Mouse (Mus musculus): ENCODE data around the gene Mesp2. TPM values are rescaled to one million over a fixed set of nuclear protein-coding genes. Genes with fewer than 3 reads are reported as not detected.
"Not testable (repeated sequence)": the region's sequence is repeated elsewhere in the genome, so short reads cannot be mapped to it uniquely, and the experiment has no call there.

Mesp2 gene
- polyA plus RNA-seq, 1 experiment from 2014 or later, result 0.82 TPM

GRCm38 (mm10) chr7:79789812-79790211 is 20.7 kb upstream of the Mesp2 start:
- not testable (repeated sequence) for ATAC-seq (replicated peaks; ENCODE audit: low FRiP score); H3K9ac ChIP-seq; H3K36me3 ChIP-seq; H3K27ac ChIP-seq; H3K4me3 ChIP-seq (replicated peaks); H3K9me3 ChIP-seq (replicated peaks); H3K4me2 ChIP-seq
- 33% methylated on average over 2 of the region's 2 CpGs for WGBS
- Histone ChIP-seq H3K4me1 (peaks cover 21% of the 10 kb centered on the region), H3K27me3 (peaks cover 69% of the 10 kb centered on the region)

DNA sequence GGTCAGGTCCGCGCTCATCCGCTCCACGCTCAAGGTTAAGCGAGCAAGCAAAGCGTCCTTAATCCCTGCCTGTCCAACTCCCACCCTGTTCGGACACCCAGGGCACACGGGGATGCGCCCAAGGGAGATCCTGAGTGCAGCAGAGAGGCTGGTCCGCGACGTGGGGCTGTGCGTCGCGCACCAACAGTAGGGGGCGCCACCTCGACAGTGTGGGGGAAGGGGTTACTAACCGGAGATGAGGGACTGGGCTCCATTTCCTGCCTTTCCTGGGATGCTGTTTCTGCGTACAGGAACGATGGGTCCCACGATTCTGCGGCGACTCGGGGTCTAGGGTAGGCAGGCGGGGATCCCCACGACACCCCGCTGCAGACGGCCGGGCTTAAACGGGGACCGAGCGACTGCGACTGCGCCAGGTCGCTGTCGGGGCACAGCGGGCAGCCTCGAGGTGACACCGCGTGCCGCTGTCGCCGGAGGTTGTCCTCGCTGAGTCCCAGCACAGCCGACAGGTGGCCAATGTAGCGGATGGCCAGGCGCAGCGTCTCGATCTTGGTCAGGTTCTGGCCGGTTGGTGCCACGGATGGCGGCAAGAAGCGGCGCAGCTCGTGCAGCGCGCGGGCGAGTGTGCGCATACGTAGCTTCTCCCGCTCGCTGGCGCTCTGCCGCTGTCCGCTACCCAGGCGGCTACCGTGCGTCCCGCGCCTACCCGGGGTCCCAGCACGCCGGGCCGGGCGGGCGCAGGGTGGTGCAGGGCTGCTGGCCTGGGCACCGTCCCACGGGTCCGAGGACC is 17.7 kb upstream of the Mesp2 start:
- Histone ChIP-seq H3K9ac (peak overlapping the region; percentile 30; the same call in 1 of the 2 replicates), H3K9me3 (replicated peaks) (no peaks in the 10 kb centered on the region)

GRCm38 (mm10) chr7:79793688-79794087 is 16.8 kb upstream of the Mesp2 start, which contains the start of gene Mesp1:
Mesp1 (minus strand) TSS chr7:79793788.
- WGBS, result 78% methylated on average over 6 of the region's 6 CpGs
- peak within 1 kb of the TSS; percentile 30; the same call in 1 of the 2 replicates for H3K9ac ChIP-seq
- H3K4me2 ChIP-seq, result peak within 1 kb of the TSS; percentile 92
- H3K4me1 ChIP-seq, result peaks cover 23% of the 10 kb centered on the region
- peak within 1 kb of the TSS; percentile 48 for H3K4me3 ChIP-seq (replicated peaks)
- no peak within 1 kb of the TSS for H3K27ac ChIP-seq
- H3K9me3 ChIP-seq (replicated peaks), result no peaks in the 10 kb centered on the region
- H3K27me3 ChIP-seq, result peaks cover 67% of the 10 kb centered on the region
- H3K36me3 ChIP-seq, result no peaks in the 10 kb centered on the region
- ATAC-seq (replicated peaks; ENCODE audit: low FRiP score), result no peak

More for the DNA sequence above, 17.7 kb upstream of the Mesp2 start:
- H3K27me3 ChIP-seq, result peaks cover 69% of the 10 kb centered on the region
- H3K27ac ChIP-seq, result no peak overlapping the region
- H3K4me1 ChIP-seq, result peaks cover 21% of the 10 kb centered on the region
- no peaks in the 10 kb centered on the region for H3K36me3 ChIP-seq
- ATAC-seq (replicated peaks; ENCODE audit: low FRiP score), result peak; percentile 38; the same call in 1 of the 2 replicates
- H3K4me2 ChIP-seq, result peak overlapping the region; percentile 92
- H3K4me3 ChIP-seq (replicated peaks), result peak overlapping the region; percentile 48
- WGBS, result under 1% methylated on average over 76 of the region's 80 CpGs

GRCm38 (mm10) chr7:79798606-79799005 is 11.9 kb upstream of the Mesp2 start:
- no peaks in the 10 kb centered on the region for H3K9me3 ChIP-seq (replicated peaks)
- no peak overlapping the region for H3K4me2 ChIP-seq
- peaks cover 24% of the 10 kb centered on the region for H3K27me3 ChIP-seq
- H3K36me3 ChIP-seq, result no peaks in the 10 kb centered on the region
- H3K27ac ChIP-seq, result no peak overlapping the region
- no peak for ATAC-seq (replicated peaks; ENCODE audit: low FRiP score)
- H3K4me1 ChIP-seq, result peaks cover 5% of the 10 kb centered on the region; the same call in 1 of the 2 replicates
- no peak overlapping the region for H3K4me3 ChIP-seq (replicated peaks)
- 35% methylated on average over 5 of the region's 5 CpGs for WGBS
- no peak overlapping the region for H3K9ac ChIP-seq

DNA sequence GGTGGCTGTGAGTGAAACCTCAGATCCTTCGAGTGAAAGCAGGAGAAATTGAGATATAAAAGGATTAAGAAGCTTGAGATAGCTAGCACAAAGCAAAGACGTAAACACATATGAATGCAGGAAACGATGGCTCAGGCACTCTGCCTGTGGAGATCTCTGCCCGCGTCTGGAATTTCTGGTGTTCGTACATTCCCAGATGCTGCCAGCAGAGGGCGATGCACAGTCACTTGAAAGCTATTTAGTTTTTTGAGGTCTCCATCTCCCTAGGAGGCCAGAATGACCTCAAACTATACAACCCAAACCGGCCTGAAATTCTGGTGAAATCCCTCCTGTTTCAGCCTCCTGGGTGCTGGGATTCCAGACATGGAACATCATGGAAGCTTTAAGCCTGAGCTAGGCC is 11.5 kb upstream of the Mesp2 start:
- no peak for ATAC-seq (replicated peaks; ENCODE audit: low FRiP score)

GRCm38 (mm10) chr7:79799506-79799905 is 11.0 kb upstream of the Mesp2 start:
- WGBS, result 80% methylated on average over 6 of the region's 6 CpGs

More for the DNA sequence above, 11.5 kb upstream of the Mesp2 start:
- H3K36me3 ChIP-seq, result no peaks in the 10 kb centered on the region
- H3K4me2 ChIP-seq, result no peak overlapping the region
- 2% methylated on average over 8 of the region's 8 CpGs for WGBS
- no peak overlapping the region for H3K4me3 ChIP-seq (replicated peaks)
- H3K27me3 ChIP-seq, result peaks cover 20% of the 10 kb centered on the region
- H3K4me1 ChIP-seq, result peaks cover 5% of the 10 kb centered on the region; the same call in 1 of the 2 replicates
- H3K27ac ChIP-seq, result no peak overlapping the region
- no peak overlapping the region for H3K9ac ChIP-seq
- no peaks in the 10 kb centered on the region for H3K9me3 ChIP-seq (replicated peaks)

DNA sequence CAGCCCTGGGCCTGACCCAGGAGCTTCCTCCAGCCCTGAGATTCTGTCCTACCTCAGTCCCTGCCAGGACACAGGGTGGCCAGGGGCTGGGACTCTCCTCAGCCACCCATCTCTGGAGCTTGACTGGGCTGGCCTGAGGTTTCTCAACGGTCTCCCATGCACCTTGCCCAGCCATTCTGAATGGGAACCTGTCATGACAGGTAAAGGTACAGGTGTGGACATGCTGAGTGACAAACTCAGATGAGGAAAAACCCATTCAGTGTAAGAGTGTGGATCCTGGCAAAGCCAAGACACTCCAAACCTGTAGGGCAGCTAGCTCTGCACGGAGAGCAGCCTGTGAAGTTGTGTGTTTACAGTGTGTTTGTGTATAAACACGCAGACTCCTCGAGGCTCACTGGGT is 10.2 kb upstream of the Mesp2 start:
- Histone ChIP-seq H3K4me3 (replicated peaks) (no peak overlapping the region), H3K27ac (no peak overlapping the region), H3K4me2 (no peak overlapping the region), H3K9me3 (replicated peaks) (no peaks in the 10 kb centered on the region), H3K27me3 (0 out of 2 replicates have a peak, but pooled peaks cover 8% of the 10 kb centered on the region), H3K4me1 (peaks cover 5% of the 10 kb centered on the region; the same call in 1 of the 2 replicates), H3K36me3 (no peaks in the 10 kb centered on the region), H3K9ac (no peak overlapping the region)
- WGBS, result 84% methylated on average over 4 of the region's 4 CpGs
- ATAC-seq (replicated peaks; ENCODE audit: low FRiP score), result no peak

More at GRCm38 (mm10) chr7:79799506-79799905, 11.0 kb upstream of the Mesp2 start:
- ATAC-seq (replicated peaks; ENCODE audit: low FRiP score), result no peak
- H3K36me3 ChIP-seq, result no peaks in the 10 kb centered on the region
- H3K27me3 ChIP-seq, result peaks cover 15% of the 10 kb centered on the region
- H3K9me3 ChIP-seq (replicated peaks), result no peaks in the 10 kb centered on the region
- no peak overlapping the region for H3K4me3 ChIP-seq (replicated peaks)
- no peak overlapping the region for H3K27ac ChIP-seq
- H3K9ac ChIP-seq, result no peak overlapping the region
- peaks cover 5% of the 10 kb centered on the region; the same call in 1 of the 2 replicates for H3K4me1 ChIP-seq
- no peak overlapping the region for H3K4me2 ChIP-seq

DNA sequence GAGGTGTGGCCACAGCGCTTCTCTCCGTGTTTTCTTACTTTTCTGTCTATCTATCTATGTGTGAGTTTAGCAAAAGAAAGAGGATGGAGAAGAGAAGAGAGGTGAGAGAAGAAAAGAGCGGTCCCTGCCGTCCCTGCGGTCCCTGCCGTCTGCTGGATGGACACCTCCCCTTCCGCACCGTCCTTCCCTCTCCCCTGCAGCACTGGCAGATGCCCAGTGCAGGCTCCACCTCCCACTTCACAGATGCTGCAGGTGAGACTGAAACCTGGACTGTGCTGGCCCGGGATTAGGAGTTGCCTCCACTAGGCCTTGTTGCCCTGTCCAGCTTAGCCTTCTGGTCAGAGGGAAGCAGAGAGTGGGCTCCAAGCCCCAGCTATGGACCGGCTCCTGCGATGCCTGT is 9.1 kb upstream of the Mesp2 start:
- no peak overlapping the region for H3K4me3 ChIP-seq (replicated peaks)
- no peak for ATAC-seq (replicated peaks; ENCODE audit: low FRiP score)
- peaks cover 5% of the 10 kb centered on the region; the same call in 1 of the 2 replicates for H3K4me1 ChIP-seq
- no peak overlapping the region for H3K4me2 ChIP-seq
- no peaks in the 10 kb centered on the region for H3K9me3 ChIP-seq (replicated peaks)
- no peak overlapping the region for H3K27ac ChIP-seq
- no peaks in the 10 kb centered on the region for H3K36me3 ChIP-seq
- H3K27me3 ChIP-seq, result 0 out of 2 replicates have a peak, but pooled peaks cover 8% of the 10 kb centered on the region
- H3K9ac ChIP-seq, result no peak overlapping the region
- WGBS, result 73% methylated on average over 11 of the region's 11 CpGs

DNA sequence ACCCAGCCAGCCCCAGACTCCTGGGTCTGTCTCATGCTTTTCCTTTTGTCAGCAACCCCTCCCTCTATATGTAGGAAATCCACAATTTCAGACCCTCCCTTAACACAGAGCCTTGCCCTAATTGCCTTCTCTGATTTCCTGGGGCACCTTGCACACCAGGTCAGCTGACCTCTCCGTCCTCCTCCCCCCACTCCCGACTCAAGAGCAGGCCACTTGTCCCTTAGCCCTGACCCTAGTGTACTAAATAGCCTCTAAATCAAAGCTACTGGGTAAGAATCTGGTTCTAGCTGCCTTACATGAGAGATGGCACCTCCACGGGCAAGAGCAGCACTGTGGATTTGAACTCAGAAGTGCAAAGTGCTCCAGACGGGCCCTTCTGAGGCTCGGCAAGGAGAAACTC is 8.5 kb upstream of the Mesp2 start:
- 0 out of 2 replicates have a peak, but pooled peaks cover 8% of the 10 kb centered on the region for H3K27me3 ChIP-seq
- no peaks in the 10 kb centered on the region for H3K9me3 ChIP-seq (replicated peaks)
- H3K27ac ChIP-seq, result no peak overlapping the region
- no peak overlapping the region for H3K4me3 ChIP-seq (replicated peaks)
- 42% methylated on average over 5 of the region's 5 CpGs for WGBS
- H3K4me1 ChIP-seq, result peaks cover 5% of the 10 kb centered on the region; the same call in 1 of the 2 replicates
- no peaks in the 10 kb centered on the region for H3K36me3 ChIP-seq
- H3K9ac ChIP-seq, result no peak overlapping the region
- H3K4me2 ChIP-seq, result no peak overlapping the region
- ATAC-seq (replicated peaks; ENCODE audit: low FRiP score), result no peak

DNA sequence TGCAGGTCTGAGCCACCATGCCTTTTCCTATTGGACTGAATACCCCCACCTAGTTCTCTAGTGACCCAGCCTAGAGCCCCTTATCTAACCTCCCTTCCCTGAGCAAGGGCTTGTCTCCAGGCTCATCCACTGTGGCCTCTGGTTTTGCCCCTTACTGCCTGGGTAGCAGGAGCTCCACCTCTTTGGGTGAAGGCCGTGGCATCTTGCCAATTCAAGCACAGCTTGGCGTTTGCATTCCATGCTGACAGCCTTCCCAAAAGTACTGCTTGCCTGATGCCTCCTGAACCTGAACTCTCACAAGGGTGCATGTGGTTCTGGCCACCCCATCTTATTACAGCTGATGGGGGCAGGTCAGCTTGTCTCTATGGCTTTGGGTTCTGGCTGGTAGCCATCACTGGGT is 6.6 kb upstream of the Mesp2 start:
- Histone ChIP-seq H3K9ac (no peak overlapping the region), H3K27ac (no peak overlapping the region), H3K27me3 (no peaks in the 10 kb centered on the region), H3K4me3 (replicated peaks) (no peak overlapping the region), H3K4me2 (no peak overlapping the region), H3K9me3 (replicated peaks) (no peaks in the 10 kb centered on the region), H3K4me1 (peaks cover under 1% of the 10 kb centered on the region; the same call in 1 of the 2 replicates), H3K36me3 (no peaks in the 10 kb centered on the region)
- WGBS, result 45% methylated on average over 2 of the region's 2 CpGs
- ATAC-seq (replicated peaks; ENCODE audit: low FRiP score), result no peak

GRCm38 (mm10) chr7:79808561-79808960 is 2.0 kb upstream of the Mesp2 start:
- H3K4me1 ChIP-seq, result peaks cover 10% of the 10 kb centered on the region
- no peak overlapping the region for H3K4me2 ChIP-seq
- H3K36me3 ChIP-seq, result no peaks in the 10 kb centered on the region
- H3K9ac ChIP-seq, result no peak overlapping the region
- H3K4me3 ChIP-seq (replicated peaks), result no peak overlapping the region
- no peak for ATAC-seq (replicated peaks; ENCODE audit: low FRiP score)
- no peaks in the 10 kb centered on the region for H3K9me3 ChIP-seq (replicated peaks)
- 87% methylated on average over 7 of the region's 7 CpGs for WGBS
- H3K27ac ChIP-seq, result no peak overlapping the region
- H3K27me3 ChIP-seq, result peaks cover 34% of the 10 kb centered on the region

GRCm38 (mm10) chr7:79813409-79813808 is 2.9 kb downstream of the Mesp2 start:
- peaks cover 13% of the 10 kb centered on the region for H3K4me1 ChIP-seq
- H3K27ac ChIP-seq, result no peak overlapping the region
- no peak for ATAC-seq (replicated peaks; ENCODE audit: low FRiP score)
- H3K4me3 ChIP-seq (replicated peaks), result no peak overlapping the region
- no peak overlapping the region for H3K9ac ChIP-seq
- WGBS, result 78% methylated on average over 1 of the region's 1 CpGs
- H3K27me3 ChIP-seq, result peaks cover 41% of the 10 kb centered on the region
- H3K36me3 ChIP-seq, result no peaks in the 10 kb centered on the region
- no peak overlapping the region for H3K4me2 ChIP-seq
- H3K9me3 ChIP-seq (replicated peaks), result no peaks in the 10 kb centered on the region

Measured in kidney, embryonic 15.5 days (tissue).